Mouse (Mus musculus) liver, embryonic 15.5 days (tissue): ENCODE results near the gene Etl4. TPM values are rescaled to one million over a fixed set of nuclear protein-coding genes. Genes with fewer than 3 reads are reported as not detected.

Source experiments
- ATAC-seq: fragments of 200-750 bp; cut with Nextera tagmentation; 2 replicates; pipeline ENCODE4 v1.8.0; 2017; ENCODE audit warnings: moderate number of reproducible peaks, mild to moderate bottlenecking, moderate library complexity; ENCODE audit not compliant: insufficient read depth
- H3K27ac ChIP-seq: fragments of 300-500 bp; sonication (generic); replicated peaks from 2 replicates; pipeline ENCODE4 v1.5.1; 2015; ENCODE audit warnings: mild to moderate bottlenecking, inconsistent platforms
- H3K27me3 ChIP-seq: fragments of 300-500 bp; sonication (generic); 2 replicates; pipeline ENCODE4 v1.6.1; 2015; ENCODE audit warnings: mild to moderate bottlenecking, inconsistent platforms
- H3K36me3 ChIP-seq: fragments of 300-500 bp; sonication (generic); replicated peaks from 2 replicates; pipeline ENCODE4 v1.6.1; 2015; ENCODE audit warnings: moderate library complexity, mild to moderate bottlenecking, inconsistent platforms
- H3K4me1 ChIP-seq: fragments of 300-500 bp; sonication (generic); replicated peaks from 2 replicates; pipeline ENCODE4 v1.6.1; 2015; ENCODE audit warnings: inconsistent platforms
- H3K4me2 ChIP-seq: fragments of 300-500 bp; sonication (generic); 2 replicates; pipeline ENCODE4 v1.6.1; 2015; ENCODE audit warnings: moderate library complexity, mild to moderate bottlenecking, inconsistent platforms
- H3K4me3 ChIP-seq: fragments of 300-500 bp; sonication (generic); replicated peaks from 2 replicates; pipeline ENCODE4 v1.5.1; 2015; ENCODE audit warnings: mild to moderate bottlenecking, inconsistent platforms
- H3K9ac ChIP-seq: fragments of 300-500 bp; sonication (generic); 2 replicates; pipeline ENCODE4 v1.6.1; 2015; ENCODE audit warnings: moderate library complexity, mild to moderate bottlenecking, inconsistent platforms
- H3K9me3 ChIP-seq: fragments of 300-500 bp; sonication (generic); replicated peaks from 2 replicates; pipeline ENCODE4 v1.6.1; 2016; ENCODE audit warnings: inconsistent platforms
- WGBS: fragments of 180-500 bp; shearing (Covaris S2); methylation state at CpG from one replicate; pipeline ENCODE4 v1.1.7; 2015; ENCODE audit warnings: mixed read lengths; ENCODE audit not compliant: insufficient replicate concordance; 5-methylcytosine and 5-hydroxymethylcytosine counted together
- polyA plus RNA-seq: library from polyadenylated mRNA; unstranded; fragments of >200 nt; fragmentation: Nextera tagmentation; extraction: Ambion mirVana; gene quantifications from 2 replicates; pipeline ENCODE4 v1.2.1, GENCODE M21; 2015

Gene Etl4
- polyA plus RNA-seq, 1 experiment from 2014 or later: 2.5 TPM

- Histone ChIP-seq H3K4me1 (no peaks in the 10 kb centered on the region), H3K27ac (no peak overlapping the region), H3K9me3 (no peaks in the 10 kb centered on the region), H3K4me2 (no peak overlapping the region), H3K27me3 (no peaks in the 10 kb centered on the region), H3K4me3 (no peak overlapping the region), H3K9ac (no peak overlapping the region), H3K36me3 (no peaks in the 10 kb centered on the region)
- 59% methylated on average over 1 of the region's 1 CpGs for WGBS
- ATAC-seq: no peak
Observed at GRCm38 (mm10) chr2:20571940-20572339, 662.4 kb downstream of the Etl4 start.

- H3K36me3 ChIP-seq: no peaks in the 10 kb centered on the region
- 49% methylated on average over 3 of the region's 3 CpGs for WGBS
- H3K27me3 ChIP-seq: no peaks in the 10 kb centered on the region
- H3K9me3 ChIP-seq: no peaks in the 10 kb centered on the region
- ATAC-seq: no peak
- H3K27ac ChIP-seq: no peak overlapping the region
- H3K9ac ChIP-seq: no peak overlapping the region
- H3K4me3 ChIP-seq: no peak overlapping the region
- H3K4me1 ChIP-seq: no peaks in the 10 kb centered on the region
- H3K4me2 ChIP-seq: no peak overlapping the region
Observed at GRCm38 (mm10) chr2:20580331-20580730, 670.8 kb downstream of the Etl4 start.

- H3K9ac ChIP-seq: no peak overlapping the region
- ATAC-seq: no peak
- no peak overlapping the region for H3K27ac ChIP-seq
- H3K4me1 ChIP-seq: no peaks in the 10 kb centered on the region
- no peaks in the 10 kb centered on the region for H3K36me3 ChIP-seq
- H3K4me3 ChIP-seq: no peak overlapping the region
- H3K4me2 ChIP-seq: no peak overlapping the region
- H3K27me3 ChIP-seq: no peaks in the 10 kb centered on the region
- H3K9me3 ChIP-seq: no peaks in the 10 kb centered on the region
Observed at GRCm38 (mm10) chr2:20583032-20583431, 673.5 kb downstream of the Etl4 start.

GRCm38 (mm10) chr2:20583562-20584153 lies 674.1 kb downstream of the Etl4 start:
- no peaks in the 10 kb centered on the region for H3K27me3 ChIP-seq
- no peak overlapping the region for H3K4me2 ChIP-seq
- no peak overlapping the region for H3K9ac ChIP-seq
- no peak for ATAC-seq
- WGBS: 63% methylated on average over 6 of the region's 6 CpGs
- H3K9me3 ChIP-seq: no peaks in the 10 kb centered on the region
- H3K4me3 ChIP-seq: no peak overlapping the region
- no peaks in the 10 kb centered on the region for H3K4me1 ChIP-seq
- no peaks in the 10 kb centered on the region for H3K36me3 ChIP-seq
- no peak overlapping the region for H3K27ac ChIP-seq

GRCm38 (mm10) chr2:20587913-20588312 lies 678.3 kb downstream of the Etl4 start:
- H3K27me3 ChIP-seq: no peaks in the 10 kb centered on the region
- H3K4me3 ChIP-seq: no peak overlapping the region
- H3K4me2 ChIP-seq: no peak overlapping the region
- no peak overlapping the region for H3K27ac ChIP-seq
- no peaks in the 10 kb centered on the region for H3K9me3 ChIP-seq
- no peaks in the 10 kb centered on the region for H3K36me3 ChIP-seq
- 52% methylated on average over 2 of the region's 2 CpGs for WGBS
- H3K4me1 ChIP-seq: no peaks in the 10 kb centered on the region
- ATAC-seq: no peak
- no peak overlapping the region for H3K9ac ChIP-seq

- Histone ChIP-seq H3K36me3 (no peaks in the 10 kb centered on the region), H3K27me3 (no peaks in the 10 kb centered on the region), H3K4me1 (no peaks in the 10 kb centered on the region), H3K9me3 (no peaks in the 10 kb centered on the region), H3K9ac (no peak overlapping the region), H3K27ac (no peak overlapping the region), H3K4me2 (no peak overlapping the region), H3K4me3 (no peak overlapping the region)
- ATAC-seq: no peak
Observed at GRCm38 (mm10) chr2:20588631-20589030, 679.1 kb downstream of the Etl4 start.

GRCm38 (mm10) chr2:20594129-20594528 lies 684.5 kb downstream of the Etl4 start:
- Histone ChIP-seq H3K4me1 (no peaks in the 10 kb centered on the region), H3K27me3 (no peaks in the 10 kb centered on the region), H3K27ac (no peak overlapping the region), H3K36me3 (no peaks in the 10 kb centered on the region), H3K4me3 (no peak overlapping the region), H3K9me3 (no peaks in the 10 kb centered on the region), H3K9ac (no peak overlapping the region), H3K4me2 (no peak overlapping the region)
- WGBS: 51% methylated on average over 2 of the region's 2 CpGs
- no peak for ATAC-seq

- Histone ChIP-seq H3K27me3 (no peaks in the 10 kb centered on the region), H3K9me3 (no peaks in the 10 kb centered on the region), H3K4me3 (no peak overlapping the region), H3K36me3 (no peaks in the 10 kb centered on the region), H3K9ac (no peak overlapping the region), H3K4me1 (no peaks in the 10 kb centered on the region), H3K27ac (no peak overlapping the region), H3K4me2 (no peak overlapping the region)
- no peak for ATAC-seq
- WGBS: 57% methylated on average over 3 of the region's 3 CpGs
Observed at GRCm38 (mm10) chr2:20595000-20595399, 685.4 kb downstream of the Etl4 start.

- no peaks in the 10 kb centered on the region for H3K27me3 ChIP-seq
- no peak for ATAC-seq
- WGBS: 78% methylated on average over 3 of the region's 3 CpGs
Observed at GRCm38 (mm10) chr2:20596558-20596957, 687.0 kb downstream of the Etl4 start.

GRCm38 (mm10) chr2:20597193-20597592 lies 687.6 kb downstream of the Etl4 start:
- H3K27me3 ChIP-seq: no peaks in the 10 kb centered on the region
- no peaks in the 10 kb centered on the region for H3K36me3 ChIP-seq
- no peak overlapping the region for H3K4me2 ChIP-seq
- no peaks in the 10 kb centered on the region for H3K4me1 ChIP-seq
- WGBS: 52% methylated on average over 2 of the region's 2 CpGs
- no peak overlapping the region for H3K27ac ChIP-seq
- no peak overlapping the region for H3K9ac ChIP-seq
- no peak overlapping the region for H3K4me3 ChIP-seq
- no peaks in the 10 kb centered on the region for H3K9me3 ChIP-seq
- no peak for ATAC-seq

More at GRCm38 (mm10) chr2:20596558-20596957, 687.0 kb downstream of the Etl4 start:
- Histone ChIP-seq H3K4me3 (no peak overlapping the region), H3K4me2 (no peak overlapping the region), H3K36me3 (no peaks in the 10 kb centered on the region), H3K9me3 (no peaks in the 10 kb centered on the region), H3K9ac (no peak overlapping the region), H3K27ac (no peak overlapping the region), H3K4me1 (no peaks in the 10 kb centered on the region)

- no peak for ATAC-seq
- 55% methylated on average over 2 of the region's 2 CpGs for WGBS
Observed at GRCm38 (mm10) chr2:20602656-20603055, 693.1 kb downstream of the Etl4 start.

GRCm38 (mm10) chr2:20603536-20603935 lies 694.0 kb downstream of the Etl4 start:
- H3K27ac ChIP-seq: no peak overlapping the region
- H3K27me3 ChIP-seq: no peaks in the 10 kb centered on the region
- no peaks in the 10 kb centered on the region for H3K4me1 ChIP-seq
- H3K9me3 ChIP-seq: no peaks in the 10 kb centered on the region
- H3K4me2 ChIP-seq: no peak overlapping the region
- H3K36me3 ChIP-seq: no peaks in the 10 kb centered on the region
- H3K4me3 ChIP-seq: no peak overlapping the region
- 67% methylated on average over 6 of the region's 6 CpGs for WGBS
- no peak overlapping the region for H3K9ac ChIP-seq
- no peak for ATAC-seq

More at GRCm38 (mm10) chr2:20602656-20603055, 693.1 kb downstream of the Etl4 start:
- no peak overlapping the region for H3K9ac ChIP-seq
- no peak overlapping the region for H3K4me3 ChIP-seq
- no peaks in the 10 kb centered on the region for H3K27me3 ChIP-seq
- H3K27ac ChIP-seq: no peak overlapping the region
- H3K4me2 ChIP-seq: no peak overlapping the region
- no peaks in the 10 kb centered on the region for H3K4me1 ChIP-seq
- H3K36me3 ChIP-seq: no peaks in the 10 kb centered on the region
- H3K9me3 ChIP-seq: no peaks in the 10 kb centered on the region
